Mouse (Mus musculus) thymus, postnatal 10 days (tissue): ENCODE data around the gene Wscd1.

Experiments used
- DNase-seq, 2 experiments: peaks; one replicate each; pipeline ENCODE4 v3.0.0; 2021; ENCODE audit warnings: low spot score in 2 of 2

The Wscd1 gene

GRCm38 (mm10) chr11:71822031-71822430, 72.3 kb downstream of the Wscd1 start:
- no peak for DNase-seq

GRCm38 (mm10) chr11:71824971-71825370, 75.3 kb downstream of the Wscd1 start:
- no peak for DNase-seq
